Comparison of ENCODE assay signal across 21 mouse cellular contexts in genomic region chr7:116147114-116147513, GRCm38 (mm10).
DNase-seq lines count a peak whose midpoint lies in the region; ATAC-seq and TF ChIP-seq lines count a peak whose summit lies in the region.
"Had no signal": no experiment of that assay in that cellular context is flagged by ENCODE, and none has a peak within 500 bp of the region (broad histone marks: within the 10 kb centered on the region; RNA-seq: fewer than 3 reads in every experiment).

No protein-coding gene starts in this region.

- DNase-seq in embryo, embryonic 11 days = peak; percentile 18
- no peak for DNase-seq in embryo, embryonic 10 days (ENCODE audit: low spot score)
- no peak for DNase-seq in lung, postnatal 0 days (ENCODE audit: low spot score)
- no peak for DNase-seq in lung, postnatal 14 days
- DNase-seq in brain, adult 2 months (ENCODE audit: low read depth, low spot score) = peak; percentile 44
- DNase-seq in B cell, adult 2 months = no peak
- DNase-seq: adrenal gland, adult 2 months; adrenal gland, postnatal 36 days; cerebellum, adult 11-12 months; cerebellum, adult 9-11 months; gastrocnemius, postnatal 36 days; heart, adult 18-20 months; heart, postnatal 10 days; heart, postnatal 4 days had no signal

- 94% methylated on average over 2 of the region's 2 CpGs for WGBS in intestine, postnatal 0 days
- WGBS in intestine, embryonic 15.5 days = 84% methylated on average over 2 of the region's 2 CpGs
- 91% methylated on average over 2 of the region's 2 CpGs for WGBS in lung, postnatal 0 days

- H3K27me3 ChIP-seq in intestine, postnatal 0 days (replicated peaks; ENCODE audit: control insufficient read depth, insufficient read depth, low read length) = no peaks in the 10 kb centered on the region
- no peaks in the 10 kb centered on the region for H3K27me3 ChIP-seq in intestine, embryonic 15.5 days (replicated peaks)
- no peaks in the 10 kb centered on the region for H3K27me3 ChIP-seq in lung, postnatal 0 days (replicated peaks; ENCODE audit: insufficient read depth, low read length)
- H3K27me3 ChIP-seq: embryonic facial prominence, embryonic 12.5 days; forebrain, embryonic 15.5 days; hindbrain, embryonic 13.5 days had no signal

- ATAC-seq in intestine, postnatal 0 days = no peak
- ATAC-seq in intestine, embryonic 15.5 days = no peak
- no peak for ATAC-seq in lung, postnatal 0 days
- ATAC-seq: forebrain, embryonic 15.5 days; intestine, embryonic 16.5 days had no signal

- no peak overlapping the region for H3K27ac ChIP-seq in intestine, postnatal 0 days (ENCODE audit: low read depth, low read length)
- H3K27ac ChIP-seq in intestine, embryonic 15.5 days = no peak overlapping the region
- no peak overlapping the region for H3K27ac ChIP-seq in lung, postnatal 0 days (ENCODE audit: low read length)
- H3K27ac ChIP-seq: embryonic facial prominence, embryonic 12.5 days; forebrain, embryonic 15.5 days; heart, embryonic 10.5 days; hindbrain, embryonic 13.5 days had no signal

- H3K4me3 ChIP-seq in intestine, postnatal 0 days (ENCODE audit: low read depth, low read length) = no peak overlapping the region
- no peak overlapping the region for H3K4me3 ChIP-seq in intestine, embryonic 15.5 days (replicated peaks)
- no peak overlapping the region for H3K4me3 ChIP-seq in lung, postnatal 0 days (ENCODE audit: low read depth, low read length)
- H3K4me3 ChIP-seq: embryonic facial prominence, embryonic 12.5 days; forebrain, embryonic 15.5 days; heart, embryonic 10.5 days; hindbrain, embryonic 13.5 days had no signal

- 0 out of 2 replicates have a peak, but pooled peaks cover 3% of the 10 kb centered on the region for H3K4me1 ChIP-seq in intestine, postnatal 0 days (replicated peaks; ENCODE audit: control insufficient read depth, insufficient read depth, low read length)
- 0 out of 2 replicates have a peak, but pooled peaks cover 3% of the 10 kb centered on the region for H3K4me1 ChIP-seq in intestine, embryonic 15.5 days (replicated peaks)
- H3K4me1 ChIP-seq in lung, postnatal 0 days (ENCODE audit: insufficient read depth, low read depth, low read length) = no peaks in the 10 kb centered on the region
- H3K4me1 ChIP-seq: embryonic facial prominence, embryonic 12.5 days; forebrain, embryonic 15.5 days; heart, embryonic 10.5 days; hindbrain, embryonic 13.5 days had no signal

- H3K4me2 ChIP-seq in intestine, postnatal 0 days (replicated peaks; ENCODE audit: low read depth) = no peak overlapping the region
- no peak overlapping the region for H3K4me2 ChIP-seq in intestine, embryonic 15.5 days (replicated peaks)
- no peak overlapping the region for H3K4me2 ChIP-seq in lung, postnatal 0 days (replicated peaks; ENCODE audit: low read depth, low read length)
- H3K4me2 ChIP-seq: embryonic facial prominence, embryonic 12.5 days; forebrain, embryonic 15.5 days; hindbrain, embryonic 13.5 days had no signal

- no peak overlapping the region for H3K9ac ChIP-seq in intestine, postnatal 0 days (ENCODE audit: low read depth, low read length)
- no peak overlapping the region for H3K9ac ChIP-seq in intestine, embryonic 15.5 days
- H3K9ac ChIP-seq in lung, postnatal 0 days (replicated peaks; ENCODE audit: low read depth) = no peak overlapping the region
- H3K9ac ChIP-seq: embryonic facial prominence, embryonic 12.5 days; forebrain, embryonic 15.5 days; hindbrain, embryonic 13.5 days had no signal

- TF ChIP-seq CTCF in intestine, postnatal 0 days (IDR thresholded peaks at IDR 0.05; ENCODE audit: low read depth) = peak; percentile 29; the same call in 1 of the 2 replicates
- TF ChIP-seq CTCF in lung, postnatal 0 days (IDR thresholded peaks at IDR 0.05) = peak; percentile 24; the same call in 1 of the 2 replicates

- peaks cover 26% of the 10 kb centered on the region for H3K36me3 ChIP-seq in intestine, postnatal 0 days (ENCODE audit: control insufficient read depth, insufficient read depth)
- no peaks in the 10 kb centered on the region for H3K36me3 ChIP-seq in intestine, embryonic 15.5 days
- H3K36me3 ChIP-seq in lung, postnatal 0 days (ENCODE audit: insufficient read depth, low read length) = no peaks in the 10 kb centered on the region
- H3K36me3 ChIP-seq: embryonic facial prominence, embryonic 12.5 days; forebrain, embryonic 15.5 days had no signal

- TF ChIP-seq EP300 in lung, postnatal 0 days (IDR thresholded peaks at IDR 0.05) = no peak

- no peaks in the 10 kb centered on the region for H3K9me3 ChIP-seq in intestine, postnatal 0 days (ENCODE audit: control insufficient read depth)
- no peaks in the 10 kb centered on the region for H3K9me3 ChIP-seq in intestine, embryonic 15.5 days
- H3K9me3 ChIP-seq in lung, postnatal 0 days (ENCODE audit: low read length) = no peaks in the 10 kb centered on the region
- H3K9me3 ChIP-seq: embryonic facial prominence, embryonic 12.5 days; forebrain, embryonic 15.5 days; heart, embryonic 10.5 days; hindbrain, embryonic 13.5 days had no signal

Comparison
In these comparisons a context has a peak if more than half of its experiments do, and no peak if none do; other contexts are left out.
1. DNase-seq: peak in embryo, embryonic 11 days (single experiment) and brain, adult 2 months (single experiment); none in embryo, embryonic 10 days (single experiment), lung, postnatal 0 days (single experiment), lung, postnatal 14 days (single experiment) and B cell, adult 2 months (0 of 2).